Mouse (Mus musculus): Measurements from ENCODE around the gene Slc30a2. TPM values are rescaled to one million over a fixed set of nuclear protein-coding genes. Genes with fewer than 3 reads are reported as not detected.
"Not testable (repeated sequence)": the region's sequence is repeated elsewhere in the genome, so short reads cannot be mapped to it uniquely, and the experiment has no call there.

Gene Slc30a2
- total RNA-seq, 2 experiments from 2014 or later = 4.4 to 25.8 TPM

GRCm38 (mm10) chr4:134371316-134371855 is 28.4 kb downstream of the Slc30a2 start:
- no peak for TF ChIP-seq CTCF (IDR thresholded peaks at IDR 0.05)
- intact Hi-C loops (cut with DNase I) = loop anchor here (5.0 kb wide), 1 partner anchor 119 kb away; the partner anchor contains the start of gene Grrp1
- peak overlapping the region; percentile 92 for H3K27ac ChIP-seq
- H3K4me3 ChIP-seq = peak overlapping the region; percentile 72
- peak; percentile 61 for DNase-seq

GRCm38 (mm10) chr4:134372294-134372747 is 29.3 kb downstream of the Slc30a2 start:
- Histone ChIP-seq H3K27ac (peak overlapping the region; percentile 92), H3K4me3 (peak overlapping the region; percentile 72)
- DNase-seq = peak; percentile 92
- intact Hi-C loops (cut with DNase I) = loop anchor here (5.0 kb wide), 1 partner anchor 120 kb away; the partner anchor contains the start of gene Grrp1
- no peak for TF ChIP-seq CTCF (IDR thresholded peaks at IDR 0.05)

GRCm38 (mm10) chr4:134373295-134373694 is 30.3 kb downstream of the Slc30a2 start:
- H3K4me3 ChIP-seq = no peak overlapping the region
- DNase-seq = no peak
- intact Hi-C loops (cut with DNase I) = loop anchor here (5.0 kb wide), 1 partner anchor 121 kb away; the partner anchor contains the start of gene Grrp1
- TF ChIP-seq CTCF (IDR thresholded peaks at IDR 0.05) = no peak
- H3K27ac ChIP-seq = no peak overlapping the region; the same call in 1 of the 2 replicates

GRCm38 (mm10) chr4:134374306-134374705 is 31.3 kb downstream of the Slc30a2 start:
- no peak overlapping the region for H3K4me3 ChIP-seq
- no peak for TF ChIP-seq CTCF (IDR thresholded peaks at IDR 0.05)
- no peak for DNase-seq
- H3K27ac ChIP-seq = no peak overlapping the region
- intact Hi-C loops (cut with DNase I) = loop anchor here (5.0 kb wide), 1 partner anchor 122 kb away; the partner anchor contains the start of gene Grrp1

GRCm38 (mm10) chr4:134378089-134378615 is 35.2 kb downstream of the Slc30a2 start:
- intact Hi-C loops (cut with DNase I) = no loop called here
- Histone ChIP-seq H3K4me3 (no peak overlapping the region), H3K27ac (no peak overlapping the region)
- no peak for TF ChIP-seq CTCF (IDR thresholded peaks at IDR 0.05)
- no peak for DNase-seq

GRCm38 (mm10) chr4:134379510-134379909 is 36.5 kb downstream of the Slc30a2 start:
- intact Hi-C loops (cut with DNase I) = no loop called here
- TF ChIP-seq CTCF (IDR thresholded peaks at IDR 0.05) = no peak
- no peak overlapping the region for H3K27ac ChIP-seq
- H3K4me3 ChIP-seq = no peak overlapping the region
- DNase-seq = no peak

- intact Hi-C loops (cut with DNase I); H3K27ac ChIP-seq; H3K4me3 ChIP-seq; DNase-seq: not testable (repeated sequence)
These were observed 40.8 kb downstream of the Slc30a2 start, which contains the start of gene Extl1 for GRCm38 (mm10) chr4:134383750-134384149. Gene Extl1, minus strand, starts transcription at chr4:134383850.

- intact Hi-C loops (cut with DNase I) = no loop called here
- no peak overlapping the region for H3K4me3 ChIP-seq
- TF ChIP-seq CTCF (IDR thresholded peaks at IDR 0.05) = peak; percentile 43
- DNase-seq = no peak
- no peak overlapping the region for H3K27ac ChIP-seq
These were observed 44.3 kb downstream of the Slc30a2 start for GRCm38 (mm10) chr4:134387268-134387667.

GRCm38 (mm10) chr4:134388397-134388796 is 45.4 kb downstream of the Slc30a2 start:
- peak; percentile 91 for TF ChIP-seq CTCF (IDR thresholded peaks at IDR 0.05)
- no peak overlapping the region for H3K4me3 ChIP-seq
- intact Hi-C loops (cut with DNase I) = loop anchor here (1.0 kb wide), 1 partner anchor 125 kb away; no protein-coding TSS in a partner anchor
- peak; percentile 79 for DNase-seq
- H3K27ac ChIP-seq = no peak overlapping the region

- intact Hi-C loops (cut with DNase I) = no loop called here
- no peak for TF ChIP-seq CTCF (IDR thresholded peaks at IDR 0.05)
- no peak overlapping the region for H3K4me3 ChIP-seq
- no peak overlapping the region for H3K27ac ChIP-seq
- no peak for DNase-seq
These were observed 48.7 kb downstream of the Slc30a2 start for GRCm38 (mm10) chr4:134391636-134392035.

- no peak overlapping the region for H3K27ac ChIP-seq
- intact Hi-C loops (cut with DNase I) = no loop called here
- TF ChIP-seq CTCF (IDR thresholded peaks at IDR 0.05) = no peak
- no peak overlapping the region for H3K4me3 ChIP-seq
- no peak for DNase-seq
These were observed 49.6 kb downstream of the Slc30a2 start for GRCm38 (mm10) chr4:134392595-134392994.

GRCm38 (mm10) chr4:134393026-134393425 is 50.0 kb downstream of the Slc30a2 start:
- DNase-seq = no peak
- peak; percentile 12; the same call in 1 of the 2 replicates for TF ChIP-seq CTCF (IDR thresholded peaks at IDR 0.05)
- intact Hi-C loops (cut with DNase I) = no loop called here
- Histone ChIP-seq H3K4me3 (no peak overlapping the region), H3K27ac (no peak overlapping the region)

GRCm38 (mm10) chr4:134395142-134395541 is 52.2 kb downstream of the Slc30a2 start:
- TF ChIP-seq CTCF (IDR thresholded peaks at IDR 0.05) = no peak
- intact Hi-C loops (cut with DNase I) = no loop called here
- no peak for DNase-seq

More at GRCm38 (mm10) chr4:134395142-134395541, 52.2 kb downstream of the Slc30a2 start:
- Histone ChIP-seq H3K27ac (no peak overlapping the region), H3K4me3 (no peak overlapping the region)
